Mouse (Mus musculus) c-Kit-positive CD71-negative TER-119-negative erythroid progenitor cells, embryonic 14.5 days (primary cell): Measurements from ENCODE around the gene Sf3a1.
"Not testable (repeated sequence)": the region's sequence is repeated elsewhere in the genome, so short reads cannot be mapped to it uniquely, and the experiment has no call there.

Experiments used
- DNase-seq: peaks from one replicate; pipeline ENCODE4 v3.0.0-alpha.2; 2013; ENCODE audit warnings: low read depth

Sf3a1 gene

GRCm38 (mm10) chr11:4138964-4139363, 21.2 kb upstream of the Sf3a1 start:
- DNase-seq: no peak

- no peak for DNase-seq
Observed at GRCm38 (mm10) chr11:4141505-4141904, 18.6 kb upstream of the Sf3a1 start.

GRCm38 (mm10) chr11:4142352-4142751, 17.8 kb upstream of the Sf3a1 start:
- no peak for DNase-seq

GRCm38 (mm10) chr11:4143281-4144062, 16.7 kb upstream of the Sf3a1 start:
- DNase-seq: no peak

DNA sequence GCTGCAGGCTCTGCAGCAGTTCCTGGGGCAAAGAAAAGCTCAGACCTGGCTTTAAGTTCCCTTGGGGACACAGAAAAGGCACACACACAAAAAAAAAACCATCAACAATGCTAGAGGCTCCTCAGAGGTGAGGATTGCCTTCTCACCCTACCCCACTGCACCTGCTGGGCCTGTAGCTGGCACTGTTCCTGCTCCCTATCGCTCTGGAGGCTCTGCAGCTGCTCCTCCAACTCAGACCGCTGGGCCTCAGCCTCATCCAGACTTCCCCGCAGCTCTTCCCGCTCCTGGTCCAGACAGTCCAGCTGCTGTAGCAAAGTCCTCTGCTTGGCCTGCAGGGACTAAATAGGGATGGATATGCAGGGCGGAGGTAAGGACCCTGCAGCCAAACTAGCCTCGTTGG, 13.8 kb upstream of the Sf3a1 start:
- no peak for DNase-seq

DNA sequence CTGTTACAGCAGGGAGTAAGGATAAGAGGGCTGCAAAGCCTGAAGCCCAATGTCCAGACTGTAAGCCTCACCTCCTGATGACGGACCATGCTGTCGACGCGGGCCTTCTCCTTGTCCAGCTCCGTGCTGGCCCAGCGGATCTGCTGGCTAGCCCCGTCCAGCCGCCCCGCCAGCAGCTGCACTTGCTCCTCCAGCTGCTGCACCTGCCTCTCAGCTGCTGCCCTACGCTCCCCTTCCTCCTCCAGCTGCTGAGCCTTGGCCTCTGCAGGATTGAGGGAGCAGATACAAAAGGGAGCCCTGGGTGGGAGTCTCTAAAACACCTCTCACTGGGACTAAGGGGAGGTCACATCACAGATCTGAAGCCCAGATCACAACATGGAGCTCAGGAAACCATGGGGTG, 13.1 kb upstream of the Sf3a1 start:
- no peak for DNase-seq

GRCm38 (mm10) chr11:4148120-4148519, 12.0 kb upstream of the Sf3a1 start:
- no peak for DNase-seq

- no peak for DNase-seq
Observed at GRCm38 (mm10) chr11:4148536-4149156, 11.5 kb upstream of the Sf3a1 start.

- no peak for DNase-seq
Observed at GRCm38 (mm10) chr11:4149886-4150285, 10.3 kb upstream of the Sf3a1 start.

DNA sequence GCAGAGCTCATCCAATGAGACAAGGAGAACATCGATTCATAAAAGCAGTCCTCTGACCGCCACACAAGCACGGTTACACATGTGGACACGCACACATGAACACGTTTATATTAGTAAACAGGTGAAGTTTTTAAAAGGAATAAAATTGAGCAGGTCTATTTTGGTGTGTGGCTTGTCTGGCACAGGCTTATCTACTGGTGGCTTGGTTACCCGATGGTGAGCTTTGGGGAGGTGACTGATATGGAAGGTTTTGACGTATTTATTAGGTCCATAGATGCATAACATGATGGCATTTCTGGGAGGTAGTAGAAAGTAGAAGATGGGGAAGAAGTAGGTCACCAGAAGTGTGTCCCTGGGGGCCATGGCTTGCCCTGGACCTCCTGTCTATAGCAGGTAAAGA, 6.5 kb upstream of the Sf3a1 start:
- DNase-seq: no peak

GRCm38 (mm10) chr11:4155641-4156040, 4.5 kb upstream of the Sf3a1 start:
- no peak for DNase-seq

- no peak for DNase-seq
Observed at GRCm38 (mm10) chr11:4158676-4159075, 1.5 kb upstream of the Sf3a1 start.

- DNase-seq: no peak
Observed at GRCm38 (mm10) chr11:4160758-4161480, 769 bp downstream of the Sf3a1 start.

GRCm38 (mm10) chr11:4164701-4165100, 4.6 kb downstream of the Sf3a1 start:
- DNase-seq: no peak

GRCm38 (mm10) chr11:4166467-4167090, 6.4 kb downstream of the Sf3a1 start:
- DNase-seq: no peak

- no peak for DNase-seq
Observed at GRCm38 (mm10) chr11:4174586-4174985, 14.4 kb downstream of the Sf3a1 start.

DNA sequence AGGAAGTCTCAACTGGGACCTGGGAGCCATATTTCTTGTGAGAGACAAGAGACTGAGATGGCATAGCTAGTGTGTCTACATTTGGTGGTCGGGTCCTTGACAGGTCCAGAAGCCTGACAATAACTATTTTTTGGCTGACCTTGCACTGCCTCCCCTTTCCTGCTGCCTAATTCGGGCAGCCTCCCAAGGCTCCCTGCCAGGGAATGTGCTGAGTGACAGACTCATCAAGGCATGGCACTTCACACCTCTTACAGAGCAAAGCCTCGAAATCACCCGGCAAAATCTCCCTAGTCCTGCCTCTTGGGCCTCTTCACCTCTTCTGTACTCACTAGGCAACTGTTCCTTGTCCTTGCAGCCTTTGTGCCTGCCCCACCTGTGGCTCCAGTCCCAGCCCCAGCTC, 17.6 kb downstream of the Sf3a1 start:
- no peak for DNase-seq

- no peak for DNase-seq
Observed at GRCm38 (mm10) chr11:4182061-4182460, 21.9 kb downstream of the Sf3a1 start.

- no peak for DNase-seq
Observed at GRCm38 (mm10) chr11:4183511-4183910, 23.4 kb downstream of the Sf3a1 start.

DNA sequence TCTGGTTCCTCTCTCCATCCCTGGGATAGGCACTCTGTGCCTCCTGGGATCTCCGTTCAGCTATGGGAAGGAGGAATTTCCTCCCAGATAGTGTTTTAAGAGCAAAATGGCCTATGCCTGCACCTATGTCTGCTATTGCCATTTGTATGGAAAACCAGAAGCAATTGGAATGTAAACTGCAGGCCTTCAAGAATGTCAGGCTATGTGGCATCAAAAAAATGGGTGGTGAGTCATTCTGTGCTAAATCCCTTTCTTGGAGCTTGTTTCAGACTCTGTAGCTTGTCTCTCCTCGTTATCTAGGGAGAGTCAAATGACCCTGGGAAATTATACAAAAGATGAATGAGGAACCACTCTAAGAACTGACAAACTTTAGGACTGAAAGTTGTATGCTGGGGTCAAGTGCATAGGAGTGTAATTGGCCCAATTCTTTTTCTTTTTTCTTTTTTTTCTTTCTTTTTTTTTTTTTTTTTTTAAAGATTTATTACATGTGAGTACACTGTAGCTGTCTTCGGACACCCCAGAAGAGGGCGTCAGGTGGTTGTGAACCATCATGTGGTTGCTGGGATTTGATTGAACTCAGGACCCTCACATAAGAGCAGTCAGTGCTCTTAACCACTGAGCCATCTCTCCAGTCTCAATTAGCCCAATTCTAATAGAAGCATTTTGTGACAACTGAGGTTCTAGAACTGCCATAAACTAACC, 24.3 kb downstream of the Sf3a1 start:
- DNase-seq: no peak

GRCm38 (mm10) chr11:4185480-4185879, 25.3 kb downstream of the Sf3a1 start:
- not testable (repeated sequence) for DNase-seq
